Mouse (Mus musculus) kidney, adult 18-20 months (tissue): ENCODE data around the gene Rp9.
"Not testable (repeated sequence)": the region's sequence is repeated elsewhere in the genome, so short reads cannot be mapped to it uniquely, and the experiment has no call there.

Source experiments
- DNase-seq: peaks from one replicate; pipeline ENCODE4 v3.0.0; 2021

Gene Rp9

GRCm38 (mm10) chr9:22417547-22417946 lies 52.0 kb downstream of the Rp9 start:
- DNase-seq = no peak

GRCm38 (mm10) chr9:22416187-22416586 lies 53.4 kb downstream of the Rp9 start:
- no peak for DNase-seq

- peak; percentile 98 for DNase-seq
These were observed 58.3 kb downstream of the Rp9 start, which contains the start of gene 9530077C05Rik for GRCm38 (mm10) chr9:22411002-22411857. Gene 9530077C05Rik, plus strand, starts transcription at chr9:22411513.

- no peak for DNase-seq
These were observed 60.0 kb downstream of the Rp9 start for GRCm38 (mm10) chr9:22409501-22409900.

- DNase-seq = not testable (repeated sequence)
These were observed 61.2 kb downstream of the Rp9 start for GRCm38 (mm10) chr9:22408344-22408743.

GRCm38 (mm10) chr9:22407633-22408032 lies 61.9 kb downstream of the Rp9 start:
- DNase-seq = not testable (repeated sequence)

GRCm38 (mm10) chr9:22405414-22405813 lies 64.1 kb downstream of the Rp9 start:
- DNase-seq = no peak

- DNase-seq = not testable (repeated sequence)
These were observed 66.0 kb downstream of the Rp9 start for GRCm38 (mm10) chr9:22403501-22403900.

- no peak for DNase-seq
These were observed 66.6 kb downstream of the Rp9 start for GRCm38 (mm10) chr9:22402976-22403375.

GRCm38 (mm10) chr9:22402001-22402400 lies 67.5 kb downstream of the Rp9 start:
- DNase-seq = no peak

- DNase-seq = no peak
These were observed 70.5 kb downstream of the Rp9 start for GRCm38 (mm10) chr9:22399021-22399420.

- DNase-seq = no peak
These were observed 74.8 kb downstream of the Rp9 start for GRCm38 (mm10) chr9:22394725-22395124.

GRCm38 (mm10) chr9:22390390-22390789 lies 79.2 kb downstream of the Rp9 start:
- no peak for DNase-seq

- DNase-seq = no peak
These were observed 79.8 kb downstream of the Rp9 start for GRCm38 (mm10) chr9:22389736-22390245.

- peak; percentile 91 for DNase-seq
These were observed 80.5 kb downstream of the Rp9 start, which contains the start of gene Anln for GRCm38 (mm10) chr9:22389021-22389476. Gene Anln, minus strand, starts transcription at chr9:22389188.

- DNase-seq = no peak
These were observed 81.1 kb downstream of the Rp9 start for GRCm38 (mm10) chr9:22388401-22388980.

GRCm38 (mm10) chr9:22387901-22388300 lies 81.6 kb downstream of the Rp9 start:
- DNase-seq = no peak

GRCm38 (mm10) chr9:22385890-22386289 lies 83.7 kb downstream of the Rp9 start:
- DNase-seq = no peak

- DNase-seq = no peak
These were observed 93.5 kb downstream of the Rp9 start for GRCm38 (mm10) chr9:22376086-22376485.

- DNase-seq = peak; percentile 5
These were observed 96.8 kb downstream of the Rp9 start for GRCm38 (mm10) chr9:22372760-22373159.

- DNase-seq = no peak
These were observed 101.5 kb downstream of the Rp9 start for GRCm38 (mm10) chr9:22368030-22368429.

GRCm38 (mm10) chr9:22366621-22367020 lies 102.9 kb downstream of the Rp9 start:
- no peak for DNase-seq

GRCm38 (mm10) chr9:22366221-22366620 lies 103.3 kb downstream of the Rp9 start:
- DNase-seq = no peak
